11 mouse cellular contexts compared by ENCODE assay signal in the genomic region with DNA sequence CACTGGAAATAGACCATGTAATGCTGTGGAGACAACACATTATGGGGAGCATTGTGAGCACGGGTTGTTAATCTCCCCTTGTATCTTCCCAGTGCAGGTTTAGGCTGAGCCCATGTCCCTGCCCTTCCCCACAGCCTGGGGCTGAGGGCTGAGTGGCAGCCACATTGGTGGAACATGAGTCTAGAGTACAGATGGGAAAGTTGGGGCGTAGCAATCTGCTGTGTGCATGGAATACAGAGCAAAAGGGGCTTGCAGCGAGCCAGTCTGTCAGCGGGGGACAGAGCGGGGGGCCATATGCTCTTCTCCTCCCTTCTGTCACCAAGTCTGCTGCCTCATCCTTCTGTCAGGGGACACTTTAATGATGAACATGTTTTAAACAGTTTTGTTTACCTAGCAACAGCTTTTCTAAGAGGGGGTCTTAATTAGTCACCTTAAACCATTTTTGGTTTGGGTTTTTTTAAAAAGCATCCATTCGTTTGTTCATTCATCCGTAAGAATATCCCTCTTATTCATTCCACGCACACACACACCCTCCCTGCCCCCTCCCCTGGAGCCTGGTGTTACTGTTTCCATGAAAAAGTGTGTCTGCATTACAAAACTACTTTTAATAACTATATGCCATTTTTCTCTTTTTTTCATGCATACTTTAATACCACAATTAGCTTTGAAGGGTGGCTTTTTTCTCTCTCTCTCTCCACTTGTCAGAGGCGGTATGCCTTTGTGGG.
DNase-seq lines count a peak whose midpoint lies in the region; ATAC-seq and TF ChIP-seq lines count a peak whose summit lies in the region.
"Had no signal": no experiment of that assay in that cellular context is flagged by ENCODE, and none has a peak within 500 bp of the region (broad histone marks: within the 10 kb centered on the region; RNA-seq: fewer than 3 reads in every experiment).

No protein-coding gene starts in this region.

- TF ChIP-seq POLR2A in brain, embryonic 14.5 days (IDR thresholded peaks at IDR 0.05; ENCODE audit: borderline replicate concordance, extremely low read depth, insufficient read depth, insufficient read length, poor library complexity, severe bottlenecking), result no peak

- WGBS in hindbrain, embryonic 12.5 days, result 38% methylated on average over 9 of the region's 9 CpGs
- WGBS in midbrain, embryonic 12.5 days, result 38% methylated on average over 9 of the region's 9 CpGs
- 85% methylated on average over 9 of the region's 9 CpGs for WGBS in liver, postnatal 0 days (ENCODE audit: insufficient replicate concordance)
- WGBS in lung, postnatal 0 days, result 75% methylated on average over 9 of the region's 9 CpGs

- TF ChIP-seq CTCF in brain, embryonic 14.5 days (IDR thresholded peaks at IDR 0.05; ENCODE audit: borderline replicate concordance, extremely low read depth, insufficient read depth, insufficient read length), result no peak
- TF ChIP-seq CTCF in liver, postnatal 0 days (IDR thresholded peaks at IDR 0.05; ENCODE audit: low read depth), result no peak
- no peak for TF ChIP-seq CTCF in lung, postnatal 0 days (IDR thresholded peaks at IDR 0.05)

- ATAC-seq in hindbrain, embryonic 12.5 days (ENCODE audit: low FRiP score), result peak; percentile 92
- peak; percentile 95 for ATAC-seq in midbrain, embryonic 12.5 days (ENCODE audit: low FRiP score, low read depth)
- ATAC-seq in liver, postnatal 0 days, result no peak
- no peak for ATAC-seq in lung, postnatal 0 days
- no peak for ATAC-seq in monocyte, adult 5-6 weeks (replicated peaks; ENCODE audit: insufficient number of reproducible peaks, low FRiP score, low TSS enrichment, poor library complexity, severe bottlenecking)

- H3K4me2 ChIP-seq in hindbrain, embryonic 12.5 days (replicated peaks), result no peak overlapping the region
- H3K4me2 ChIP-seq in midbrain, embryonic 12.5 days (replicated peaks), result no peak overlapping the region
- no peak overlapping the region for H3K4me2 ChIP-seq in liver, postnatal 0 days (ENCODE audit: low read depth, low read length)
- H3K4me2 ChIP-seq in lung, postnatal 0 days (replicated peaks; ENCODE audit: low read depth, low read length), result no peak overlapping the region
- H3K4me2 ChIP-seq: limb, embryonic 15.5 days had no signal

- DNase-seq in brain, embryonic 14.5 days (ENCODE audit: low read depth), result peak; percentile 95
- DNase-seq in cerebellum, postnatal 36 days, result peak; percentile 4 to 32
- DNase-seq in liver, postnatal 0 days, result no peak
- no peak for DNase-seq in lung, postnatal 0 days (ENCODE audit: low spot score)
- no peak for DNase-seq in lung, postnatal 4 days
- DNase-seq: adrenal gland, postnatal 10 days; kidney, adult 18-20 months had no signal

- TF ChIP-seq EP300 in liver, postnatal 0 days (IDR thresholded peaks at IDR 0.05; ENCODE audit: low read depth), result no peak
- no peak for TF ChIP-seq EP300 in lung, postnatal 0 days (IDR thresholded peaks at IDR 0.05)

- H3K9ac ChIP-seq in hindbrain, embryonic 12.5 days, result no peak overlapping the region
- H3K9ac ChIP-seq in midbrain, embryonic 12.5 days (replicated peaks), result no peak overlapping the region
- no peak overlapping the region for H3K9ac ChIP-seq in liver, postnatal 0 days (replicated peaks)
- H3K9ac ChIP-seq in lung, postnatal 0 days (replicated peaks; ENCODE audit: low read depth), result no peak overlapping the region
- H3K9ac ChIP-seq: limb, embryonic 15.5 days had no signal

- H3K9me3 ChIP-seq in hindbrain, embryonic 12.5 days (replicated peaks), result no peaks in the 10 kb centered on the region
- no peaks in the 10 kb centered on the region for H3K9me3 ChIP-seq in midbrain, embryonic 12.5 days
- H3K9me3 ChIP-seq in liver, postnatal 0 days (ENCODE audit: low read length), result no peaks in the 10 kb centered on the region
- H3K9me3 ChIP-seq in lung, postnatal 0 days (ENCODE audit: low read length), result no peaks in the 10 kb centered on the region
- H3K9me3 ChIP-seq: limb, embryonic 15.5 days had no signal

- no peak overlapping the region for H3K27ac ChIP-seq in hindbrain, embryonic 12.5 days
- no peak overlapping the region for H3K27ac ChIP-seq in midbrain, embryonic 12.5 days (replicated peaks)
- no peak overlapping the region for H3K27ac ChIP-seq in liver, postnatal 0 days (ENCODE audit: low read depth)
- no peak overlapping the region for H3K27ac ChIP-seq in lung, postnatal 0 days (ENCODE audit: low read length)
- H3K27ac ChIP-seq: limb, embryonic 15.5 days had no signal

- H3K27me3 ChIP-seq in hindbrain, embryonic 12.5 days, result peaks cover 4% of the 10 kb centered on the region; the same call in 1 of the 2 replicates
- H3K27me3 ChIP-seq in midbrain, embryonic 12.5 days, result no peaks in the 10 kb centered on the region
- no peaks in the 10 kb centered on the region for H3K27me3 ChIP-seq in liver, postnatal 0 days (ENCODE audit: insufficient read depth, low read length)
- no peaks in the 10 kb centered on the region for H3K27me3 ChIP-seq in lung, postnatal 0 days (replicated peaks; ENCODE audit: insufficient read depth, low read length)
- H3K27me3 ChIP-seq: limb, embryonic 15.5 days had no signal

- peaks cover 4% of the 10 kb centered on the region for H3K4me1 ChIP-seq in hindbrain, embryonic 12.5 days
- H3K4me1 ChIP-seq in midbrain, embryonic 12.5 days, result peaks cover 12% of the 10 kb centered on the region
- H3K4me1 ChIP-seq in liver, postnatal 0 days (ENCODE audit: insufficient read depth), result no peaks in the 10 kb centered on the region
- H3K4me1 ChIP-seq in lung, postnatal 0 days (ENCODE audit: insufficient read depth, low read depth, low read length), result no peaks in the 10 kb centered on the region
- H3K4me1 ChIP-seq: limb, embryonic 15.5 days had no signal

- H3K36me3 ChIP-seq in hindbrain, embryonic 12.5 days, result no peaks in the 10 kb centered on the region
- no peaks in the 10 kb centered on the region for H3K36me3 ChIP-seq in midbrain, embryonic 12.5 days
- H3K36me3 ChIP-seq in liver, postnatal 0 days (replicated peaks; ENCODE audit: insufficient read depth, low read length), result no peaks in the 10 kb centered on the region
- no peaks in the 10 kb centered on the region for H3K36me3 ChIP-seq in lung, postnatal 0 days (ENCODE audit: insufficient read depth, low read length)
- H3K36me3 ChIP-seq: limb, embryonic 15.5 days had no signal

- no peak overlapping the region for H3K4me3 ChIP-seq in hindbrain, embryonic 12.5 days
- H3K4me3 ChIP-seq in midbrain, embryonic 12.5 days, result no peak overlapping the region
- no peak overlapping the region for H3K4me3 ChIP-seq in liver, postnatal 0 days (ENCODE audit: low read depth, low read length)
- H3K4me3 ChIP-seq in lung, postnatal 0 days (ENCODE audit: low read depth, low read length), result no peak overlapping the region
- H3K4me3 ChIP-seq: limb, embryonic 15.5 days had no signal

Comparison
In these comparisons a context has a peak if more than half of its experiments do, and no peak if none do; other contexts are left out.
1. DNase-seq: peak in brain, embryonic 14.5 days (single experiment) and cerebellum, postnatal 36 days (2 of 2); none in liver, postnatal 0 days (single experiment), lung, postnatal 0 days (single experiment) and lung, postnatal 4 days (0 of 2).
2. ATAC-seq: peak in hindbrain, embryonic 12.5 days (single experiment) and midbrain, embryonic 12.5 days (single experiment); none in liver, postnatal 0 days (single experiment), lung, postnatal 0 days (single experiment) and monocyte, adult 5-6 weeks (single experiment).